Mouse (Mus musculus) liver, adult 2 months (tissue): Measurements from ENCODE around the gene Usf2. TPM values are rescaled to one million over a fixed set of nuclear protein-coding genes. Genes with fewer than 3 reads are reported as not detected.

Experiments used
- DNase-seq: peaks from one replicate; pipeline ENCODE4 v3.0.0-alpha.2; 2011; ENCODE audit warnings: low read depth, low spot score; ENCODE audit errors: extremely low read depth
- H3K27ac ChIP-seq: fragments of 200-500 bp; replicated peaks from 2 replicates; pipeline ENCODE4 v1.5.1; 2012; ENCODE audit warnings: low read depth, mild to moderate bottlenecking, control low read depth, inconsistent platforms, low read length; ENCODE audit not compliant: insufficient read depth
- H3K27me3 ChIP-seq: fragments of 200-500 bp; 2 replicates; pipeline ENCODE4 v1.6.1; 2012; ENCODE audit warnings: mild to moderate bottlenecking, moderate library complexity, low read length, inconsistent platforms; ENCODE audit not compliant: control insufficient read depth, insufficient read depth
- H3K36me3 ChIP-seq: fragments of 200-500 bp; 2 replicates; pipeline ENCODE4 v1.6.1; 2012; ENCODE audit warnings: low read length, inconsistent platforms; ENCODE audit not compliant: control insufficient read depth, insufficient read depth
- H3K4me1 ChIP-seq: fragments of 200-500 bp; 2 replicates; pipeline ENCODE4 v1.6.1; 2011; ENCODE audit warnings: low read length; ENCODE audit not compliant: control insufficient read depth, insufficient read depth
- H3K4me3 ChIP-seq: fragments of 200-500 bp; 2 replicates; pipeline ENCODE4 v1.5.1; 2011; ENCODE audit warnings: low read depth, mild to moderate bottlenecking, control low read depth, low read length, moderate library complexity; ENCODE audit not compliant: insufficient read depth
- H3K79me2 ChIP-seq: fragments of 200-500 bp; 2 replicates; pipeline ENCODE4 v1.6.1; 2012; ENCODE audit warnings: inconsistent platforms, mild to moderate bottlenecking, low read length, moderate library complexity; ENCODE audit not compliant: control insufficient read depth, insufficient read depth
- H3K9ac ChIP-seq: fragments of 200-500 bp; 2 replicates; pipeline ENCODE4 v1.6.1; 2012; ENCODE audit warnings: low read depth, mild to moderate bottlenecking, control low read depth, inconsistent platforms, low read length
- CTCF ChIP-seq: fragments of 200-500 bp; IDR thresholded peaks from 2 replicates; pipeline ENCODE4 v1.5.1; 2011; ENCODE audit warnings: low read depth, low read length, control low read depth
- POLR2A ChIP-seq: fragments of 200-500 bp; IDR thresholded peaks from 2 replicates; pipeline ENCODE4 v1.6.1; 2011; ENCODE audit warnings: low read length, control low read depth; ENCODE audit not compliant: insufficient read depth; ENCODE audit errors: extremely low read depth
- whole genome bisulfite sequencing: fragments of 180-500 bp; shearing (Covaris S2); methylation state at CpG from one replicate; pipeline ENCODE4 v1.1.7; 2018; 5-methylcytosine and 5-hydroxymethylcytosine counted together
- polyA plus RNA-seq: library from polyadenylated mRNA; depleted of rRNA; stranded (reverse); fragments of >200 nt; gene quantifications from 2 replicates; pipeline ENCODE4 v1.2.3, GENCODE M21; 2012; rRNA removed
- total RNA-seq: library from RNA; depleted of rRNA; stranded (reverse); fragments of >200 nt; gene quantifications from 2 replicates; pipeline ENCODE4 v1.2.3, GENCODE M21; 2014; rRNA removed

The Usf2 gene
- total RNA-seq (40.5 and 55.1 TPM in 2 replicates), polyA plus RNA-seq (160 and 161 TPM in 2 replicates)

DNA sequence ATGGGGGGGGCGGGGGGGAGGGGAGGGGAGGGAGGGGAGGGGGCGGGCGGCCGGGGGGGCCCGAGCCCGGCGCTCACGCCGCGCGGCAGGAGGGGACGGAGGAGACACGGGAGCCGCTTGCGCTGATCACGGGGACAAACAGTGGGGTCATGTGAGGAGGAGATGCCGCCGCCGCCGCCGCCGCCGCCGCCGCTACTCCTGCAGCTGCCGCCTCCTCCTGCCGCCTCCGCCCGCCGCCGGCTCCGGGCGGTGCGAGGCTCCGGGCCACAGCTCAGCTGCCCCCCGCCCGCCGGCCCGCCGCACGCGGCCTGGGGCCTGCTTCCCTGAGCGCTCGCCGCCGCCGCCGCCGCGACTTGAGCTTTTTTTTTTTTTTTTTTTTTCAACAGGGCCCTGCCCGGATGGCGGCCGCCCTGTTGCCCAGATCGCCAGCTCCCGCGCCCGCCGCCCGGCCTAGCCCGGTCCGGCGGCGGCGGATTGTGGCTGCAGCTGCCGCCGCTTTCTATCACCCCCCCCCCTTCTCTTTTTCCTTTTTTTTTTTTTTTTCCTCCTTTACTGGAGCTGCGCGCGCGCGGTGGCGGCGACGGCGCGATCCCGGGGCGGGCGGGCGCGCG lies at the start of gene Usf2:
Gene Usf2, minus strand, starts transcription at position 48 of the 611 bp plus-strand sequence.
- Histone ChIP-seq H3K4me1 (peaks cover 40% of the 10 kb centered on the region), H3K27me3 (no peaks in the 10 kb centered on the region), H3K9ac (peak within 1 kb of the TSS; percentile 99), H3K79me2 (peaks cover 7% of the 10 kb centered on the region; the same call in 1 of the 2 replicates), H3K27ac (peak within 1 kb of the TSS; percentile 99), H3K36me3 (peaks cover 23% of the 10 kb centered on the region), H3K4me3 (peak within 1 kb of the TSS; percentile 98)
- TF ChIP-seq CTCF, result no peak
- TF ChIP-seq POLR2A, result no peak
- DNase-seq, result no peak
- WGBS, result under 1% methylated on average over 52 of the region's 82 CpGs

DNA sequence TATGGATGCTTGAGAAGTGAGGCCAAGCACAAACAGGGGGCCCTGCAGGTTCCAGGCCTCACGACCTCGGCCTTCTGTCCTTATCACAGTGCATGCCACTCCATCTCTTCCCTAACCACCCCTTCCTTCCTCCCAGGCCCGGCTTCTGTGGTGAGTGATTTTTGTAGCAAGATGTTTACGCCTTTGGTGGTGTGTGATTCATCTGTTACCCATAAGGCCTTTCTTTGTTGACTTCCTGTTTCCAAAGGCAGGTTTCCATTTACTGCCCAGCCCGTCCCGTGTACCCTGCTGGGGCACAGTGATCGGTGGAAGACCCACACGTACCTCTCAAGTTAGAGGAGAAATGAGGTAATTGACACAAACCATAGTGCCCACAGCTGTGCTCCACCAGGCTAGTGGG lies 46.0 kb upstream of the Usf2 start:
- no peaks in the 10 kb centered on the region for H3K79me2 ChIP-seq
- peak overlapping the region; percentile 30; the same call in 1 of the 2 replicates for H3K9ac ChIP-seq
- H3K36me3 ChIP-seq, result no peaks in the 10 kb centered on the region
- peak; percentile 28 for DNase-seq
- H3K27ac ChIP-seq, result no peak overlapping the region
- H3K4me1 ChIP-seq, result peaks cover 2% of the 10 kb centered on the region
- TF ChIP-seq POLR2A (no peak), CTCF (no peak)
- H3K27me3 ChIP-seq, result no peaks in the 10 kb centered on the region
- WGBS, result 67% methylated on average over 8 of the region's 8 CpGs
- H3K4me3 ChIP-seq, result no peak overlapping the region

DNA sequence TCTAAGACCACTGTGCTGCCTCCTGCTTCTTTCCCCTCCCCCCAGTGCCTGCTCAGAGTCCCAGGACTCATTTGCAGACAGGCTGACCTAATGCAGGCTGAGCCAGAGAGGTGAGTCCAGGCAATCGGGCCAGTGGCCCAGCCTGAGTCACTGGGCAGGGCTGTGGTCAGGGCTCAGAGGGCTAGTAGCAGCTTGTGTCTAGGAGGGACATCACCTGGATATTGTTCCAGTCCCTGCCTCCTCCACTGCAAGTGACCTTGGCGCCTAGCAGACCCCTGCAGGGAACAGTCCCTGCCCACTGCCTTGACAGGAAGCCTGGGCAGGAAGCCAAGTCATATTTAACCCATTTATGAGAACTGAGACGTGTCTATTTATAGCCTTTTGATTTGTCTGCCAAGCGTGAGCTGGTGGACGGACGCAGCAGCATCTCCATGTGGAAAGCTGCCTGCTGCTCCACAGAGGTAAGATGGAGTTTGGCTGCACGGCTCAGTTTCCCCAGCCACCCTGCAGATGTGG lies 44.0 kb upstream of the Usf2 start:
- Histone ChIP-seq H3K9ac (no peak overlapping the region), H3K4me3 (no peak overlapping the region), H3K4me1 (peaks cover 2% of the 10 kb centered on the region), H3K27ac (no peak overlapping the region), H3K79me2 (no peaks in the 10 kb centered on the region), H3K36me3 (no peaks in the 10 kb centered on the region), H3K27me3 (no peaks in the 10 kb centered on the region)
- DNase-seq, result no peak
- TF ChIP-seq POLR2A (no peak), CTCF (no peak)
- WGBS, result 27% methylated on average over 7 of the region's 7 CpGs

DNA sequence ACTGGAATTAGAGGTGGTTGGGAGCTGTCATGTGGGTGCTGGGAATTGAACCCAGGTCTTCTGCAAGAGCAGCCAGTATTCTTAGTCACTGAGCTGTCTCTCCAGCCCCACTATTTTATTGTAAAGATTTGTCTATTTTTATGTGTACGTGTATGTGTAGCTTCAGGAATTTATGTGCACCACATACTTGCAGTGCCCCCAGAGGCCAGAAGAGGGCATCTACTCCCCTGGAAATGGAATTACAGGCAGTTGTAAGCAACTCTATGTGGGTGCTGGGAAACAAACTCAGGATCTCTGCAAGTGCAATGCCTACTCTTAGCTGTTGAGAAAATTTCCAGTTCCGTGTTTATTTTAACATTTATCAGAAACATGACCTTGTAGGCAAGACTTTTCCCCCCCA lies 39.9 kb upstream of the Usf2 start:
- H3K36me3 ChIP-seq, result no peaks in the 10 kb centered on the region
- H3K9ac ChIP-seq, result no peak overlapping the region
- no peak overlapping the region for H3K27ac ChIP-seq
- no peaks in the 10 kb centered on the region for H3K79me2 ChIP-seq
- peaks cover 2% of the 10 kb centered on the region for H3K4me1 ChIP-seq
- WGBS, result 94% methylated on average over 2 of the region's 2 CpGs
- no peak for TF ChIP-seq POLR2A
- TF ChIP-seq CTCF, result no peak
- no peak overlapping the region for H3K4me3 ChIP-seq
- H3K27me3 ChIP-seq, result no peaks in the 10 kb centered on the region
- DNase-seq, result no peak

DNA sequence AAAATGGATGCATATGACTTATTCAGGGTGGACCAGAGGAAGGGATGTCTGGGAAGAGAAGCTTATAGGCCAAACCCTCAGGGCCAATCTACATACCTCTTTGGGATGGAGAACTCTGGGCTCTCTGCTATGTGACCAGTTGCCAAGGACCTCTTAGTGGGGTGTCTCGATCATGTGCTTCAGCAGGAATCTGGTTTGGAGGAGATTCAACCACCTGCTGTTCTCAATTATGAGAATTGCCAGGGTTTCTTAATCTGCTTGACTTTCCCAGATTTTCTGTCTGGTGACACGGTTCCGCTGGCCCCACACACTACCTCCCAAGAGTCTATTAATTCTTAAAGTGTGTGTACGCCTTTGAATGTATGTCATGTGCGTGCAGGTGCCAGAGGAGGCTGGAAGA lies 37.4 kb upstream of the Usf2 start:
- no peak for TF ChIP-seq POLR2A
- TF ChIP-seq CTCF, result no peak
- H3K4me3 ChIP-seq, result no peak overlapping the region
- DNase-seq, result no peak
- H3K27ac ChIP-seq, result no peak overlapping the region
- peaks cover 3% of the 10 kb centered on the region; the same call in 1 of the 2 replicates for H3K4me1 ChIP-seq
- WGBS, result 94% methylated on average over 5 of the region's 5 CpGs
- no peak overlapping the region for H3K9ac ChIP-seq
- no peaks in the 10 kb centered on the region for H3K27me3 ChIP-seq
- H3K36me3 ChIP-seq, result no peaks in the 10 kb centered on the region
- no peaks in the 10 kb centered on the region for H3K79me2 ChIP-seq

DNA sequence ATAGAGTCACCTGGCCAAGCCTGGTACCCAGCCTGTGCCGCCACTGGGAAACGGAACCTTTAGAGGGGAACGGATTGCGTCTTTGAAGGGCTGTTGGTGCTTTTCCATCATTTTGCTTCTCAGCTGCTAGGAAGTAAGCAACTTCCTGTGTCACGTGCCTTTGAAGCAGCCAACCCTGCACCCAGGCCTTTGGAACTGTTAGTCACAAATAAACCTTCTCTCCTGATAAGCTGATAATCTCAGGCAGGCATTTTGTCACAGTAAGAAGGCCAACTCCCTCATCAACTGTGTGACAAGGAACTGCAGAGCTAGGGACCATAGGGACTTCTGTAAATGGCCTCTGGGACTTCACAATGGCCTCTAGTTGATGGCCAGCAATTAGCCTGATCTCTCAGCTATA lies 35.5 kb upstream of the Usf2 start:
- Histone ChIP-seq H3K27me3 (no peaks in the 10 kb centered on the region), H3K27ac (no peak overlapping the region), H3K36me3 (no peaks in the 10 kb centered on the region), H3K9ac (no peak overlapping the region), H3K79me2 (no peaks in the 10 kb centered on the region), H3K4me1 (peaks cover 10% of the 10 kb centered on the region; the same call in 1 of the 2 replicates), H3K4me3 (no peak overlapping the region)
- no peak for TF ChIP-seq POLR2A
- TF ChIP-seq CTCF, result no peak
- DNase-seq, result no peak
- WGBS, result 76% methylated on average over 5 of the region's 5 CpGs
